Mouse (Mus musculus): Measurements from ENCODE around the gene Klhl29. TPM values are rescaled to one million over a fixed set of nuclear protein-coding genes. Genes with fewer than 3 reads are reported as not detected.
A peak's percentile ranks its signal among the peaks of the same experiment; 100 is the strongest.

Gene Klhl29
- polyA plus RNA-seq, 1 experiment from 2014 or later: 9.5 TPM

DNA sequence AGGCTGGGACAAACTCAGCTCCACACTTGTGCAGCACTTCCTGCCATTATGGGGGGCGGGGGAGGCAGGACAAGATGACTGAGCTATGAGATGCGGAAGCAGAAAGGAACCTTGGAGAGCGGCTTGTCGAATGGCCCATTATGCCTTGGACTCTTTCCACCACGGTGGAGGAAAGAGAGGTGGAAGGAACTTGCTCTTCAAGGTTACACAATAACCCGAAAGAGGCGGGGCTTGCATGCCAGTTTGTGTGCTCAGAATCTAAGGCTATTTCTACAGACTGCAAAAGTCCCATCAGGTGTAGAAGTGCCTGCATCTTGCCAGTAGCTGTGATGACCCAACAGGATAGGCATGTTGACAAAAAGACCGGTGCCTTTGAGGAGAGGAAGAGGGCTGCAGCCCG, 98.5 kb downstream of the Klhl29 start:
- no peaks in the 10 kb centered on the region for H3K27me3 ChIP-seq (ENCODE audit: control insufficient read depth, insufficient read depth, low read length)
- no peaks in the 10 kb centered on the region for H3K9me3 ChIP-seq (ENCODE audit: control insufficient read depth, low read length)
- peaks cover 23% of the 10 kb centered on the region for H3K4me1 ChIP-seq (ENCODE audit: control insufficient read depth, insufficient read depth, low read length)
- H3K4me2 ChIP-seq (ENCODE audit: low read length): no peak overlapping the region
- DNase-seq (no peak), ATAC-seq (ENCODE audit: low FRiP score, low TSS enrichment) (no peak)
- 90% methylated on average over 9 of the region's 9 CpGs for WGBS
- H3K36me3 ChIP-seq (ENCODE audit: control insufficient read depth, insufficient read depth, low read length): no peaks in the 10 kb centered on the region
- 0 out of 2 replicates have a peak overlapping the region, but pooled peaks have one; percentile 20 for H3K27ac ChIP-seq (replicated peaks; ENCODE audit: low read depth, low read length)
- H3K9ac ChIP-seq (replicated peaks; ENCODE audit: low read length): no peak overlapping the region
- H3K4me3 ChIP-seq (replicated peaks; ENCODE audit: low read depth, low read length): no peak overlapping the region

GRCm38 (mm10) chr12:5275507-5275936, 100.0 kb downstream of the Klhl29 start:
- Histone ChIP-seq H3K9me3 (ENCODE audit: control insufficient read depth, low read length) (no peaks in the 10 kb centered on the region), H3K27ac (replicated peaks; ENCODE audit: low read depth, low read length) (peak overlapping the region; percentile 49; the same call in 1 of the 2 replicates), H3K9ac (replicated peaks; ENCODE audit: low read length) (no peak overlapping the region), H3K4me3 (replicated peaks; ENCODE audit: low read depth, low read length) (no peak overlapping the region), H3K4me2 (ENCODE audit: low read length) (no peak overlapping the region), H3K4me1 (ENCODE audit: control insufficient read depth, insufficient read depth, low read length) (peaks cover 28% of the 10 kb centered on the region), H3K27me3 (ENCODE audit: control insufficient read depth, insufficient read depth, low read length) (no peaks in the 10 kb centered on the region), H3K36me3 (ENCODE audit: control insufficient read depth, insufficient read depth, low read length) (no peaks in the 10 kb centered on the region)
- 41% methylated on average over 6 of the region's 6 CpGs for WGBS
- DNase-seq: peak; percentile 80
- ATAC-seq (ENCODE audit: low FRiP score, low TSS enrichment): 0 out of 2 replicates have a peak, but pooled peaks have one; percentile 38

DNA sequence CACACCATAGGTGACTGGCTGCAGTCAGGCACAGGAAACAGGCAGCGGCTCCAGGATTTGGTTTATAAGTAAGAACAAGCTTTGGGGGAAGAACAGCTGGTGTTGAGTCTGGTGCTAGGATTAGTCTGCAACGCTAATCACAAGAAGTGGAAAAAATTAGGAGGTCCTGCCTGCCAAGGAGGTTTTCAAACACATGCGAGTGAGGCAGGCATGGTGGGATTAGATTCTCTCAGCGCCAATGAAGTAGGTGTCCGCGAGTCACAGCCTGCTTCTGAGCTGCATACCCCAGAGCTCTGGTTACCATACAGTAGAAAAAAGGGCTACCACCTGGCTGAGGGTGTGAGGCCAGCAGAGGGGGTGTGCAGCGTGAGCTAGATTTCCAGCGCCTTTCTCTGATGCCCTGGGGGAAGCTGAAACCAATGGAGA, 101.0 kb downstream of the Klhl29 start:
- H3K4me3 ChIP-seq (replicated peaks; ENCODE audit: low read depth, low read length): no peak overlapping the region
- H3K4me1 ChIP-seq (ENCODE audit: control insufficient read depth, insufficient read depth, low read length): peaks cover 28% of the 10 kb centered on the region
- DNase-seq (peak; percentile 48), ATAC-seq (ENCODE audit: low FRiP score, low TSS enrichment) (peak; percentile 66; the same call in 1 of the 2 replicates)
- no peaks in the 10 kb centered on the region for H3K36me3 ChIP-seq (ENCODE audit: control insufficient read depth, insufficient read depth, low read length)
- no peaks in the 10 kb centered on the region for H3K9me3 ChIP-seq (ENCODE audit: control insufficient read depth, low read length)
- H3K27ac ChIP-seq (replicated peaks; ENCODE audit: low read depth, low read length): peak overlapping the region; percentile 49
- no peak overlapping the region for H3K9ac ChIP-seq (replicated peaks; ENCODE audit: low read length)
- WGBS: 37% methylated on average over 8 of the region's 8 CpGs
- no peak overlapping the region for H3K4me2 ChIP-seq (ENCODE audit: low read length)
- no peaks in the 10 kb centered on the region for H3K27me3 ChIP-seq (ENCODE audit: control insufficient read depth, insufficient read depth, low read length)

DNA sequence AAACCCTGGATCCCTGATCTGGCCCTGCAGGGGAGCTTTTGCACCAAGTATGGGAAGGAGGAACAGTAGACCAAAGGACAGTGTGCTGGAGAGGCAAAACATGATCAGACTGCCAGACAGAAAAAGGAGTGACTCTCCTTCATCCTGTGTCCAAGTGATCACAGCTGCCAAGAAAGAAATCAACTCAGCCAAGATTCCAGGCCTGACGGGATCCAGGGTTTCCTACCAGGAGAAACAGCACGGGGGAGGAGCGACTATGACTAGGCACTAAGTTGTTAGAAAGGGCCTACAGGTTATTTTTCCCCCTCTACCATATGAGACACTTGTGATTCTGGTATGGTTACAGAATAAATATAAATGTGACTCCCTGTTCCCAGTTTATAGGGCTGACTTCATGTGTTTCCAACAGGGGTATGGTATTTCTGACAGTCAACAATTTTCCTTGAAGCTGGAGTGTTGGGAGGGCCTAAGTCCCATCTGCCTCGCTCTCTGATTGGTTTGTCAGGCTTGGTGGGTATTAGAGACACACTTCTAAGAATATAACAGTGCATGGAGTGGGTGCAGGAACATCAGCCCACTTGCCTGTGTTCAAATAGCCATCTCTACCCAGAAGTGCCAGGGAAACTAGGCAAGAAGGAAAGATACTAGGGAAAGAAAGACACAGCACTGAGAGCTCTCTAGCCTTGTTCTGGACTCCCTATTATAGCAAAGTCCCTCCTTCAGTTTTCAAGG, 102.0 kb downstream of the Klhl29 start:
- no peak overlapping the region for H3K4me2 ChIP-seq (ENCODE audit: low read length)
- no peak for DNase-seq
- H3K27me3 ChIP-seq (ENCODE audit: control insufficient read depth, insufficient read depth, low read length): no peaks in the 10 kb centered on the region
- no peak for ATAC-seq (ENCODE audit: low FRiP score, low TSS enrichment)
- H3K9ac ChIP-seq (replicated peaks; ENCODE audit: low read length): no peak overlapping the region
- H3K4me1 ChIP-seq (ENCODE audit: control insufficient read depth, insufficient read depth, low read length): peaks cover 39% of the 10 kb centered on the region
- H3K27ac ChIP-seq (replicated peaks; ENCODE audit: low read depth, low read length): no peak overlapping the region
- H3K9me3 ChIP-seq (ENCODE audit: control insufficient read depth, low read length): no peaks in the 10 kb centered on the region
- H3K36me3 ChIP-seq (ENCODE audit: control insufficient read depth, insufficient read depth, low read length): no peaks in the 10 kb centered on the region
- no peak overlapping the region for H3K4me3 ChIP-seq (replicated peaks; ENCODE audit: low read depth, low read length)
- WGBS: 94% methylated on average over 4 of the region's 4 CpGs

DNA sequence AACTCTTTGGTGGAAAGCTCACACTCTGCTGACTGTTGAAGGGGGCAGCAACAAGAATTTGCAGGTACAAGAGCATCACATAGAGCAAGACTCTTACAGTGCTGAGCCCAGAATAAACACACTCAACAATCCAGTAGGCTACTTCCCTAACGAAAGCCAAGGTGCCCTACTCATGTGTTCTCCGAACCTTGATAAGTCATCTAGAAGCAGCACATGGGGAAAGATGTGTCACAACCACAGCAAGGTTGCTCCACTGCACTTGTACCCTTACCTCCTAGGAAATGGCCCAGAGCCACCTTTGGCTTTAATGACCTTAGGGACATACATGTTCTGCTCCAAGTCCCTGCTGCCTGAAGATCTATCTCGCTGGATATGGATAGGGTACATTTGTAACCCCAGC, 105.0 kb downstream of the Klhl29 start:
- no peak for DNase-seq
- Histone ChIP-seq H3K4me2 (ENCODE audit: low read length) (no peak overlapping the region), H3K27ac (replicated peaks; ENCODE audit: low read depth, low read length) (no peak overlapping the region), H3K27me3 (ENCODE audit: control insufficient read depth, insufficient read depth, low read length) (no peaks in the 10 kb centered on the region), H3K4me3 (replicated peaks; ENCODE audit: low read depth, low read length) (no peak overlapping the region), H3K36me3 (ENCODE audit: control insufficient read depth, insufficient read depth, low read length) (no peaks in the 10 kb centered on the region), H3K4me1 (ENCODE audit: control insufficient read depth, insufficient read depth, low read length) (peaks cover 55% of the 10 kb centered on the region), H3K9me3 (ENCODE audit: control insufficient read depth, low read length) (no peaks in the 10 kb centered on the region), H3K9ac (replicated peaks; ENCODE audit: low read length) (no peak overlapping the region)
- WGBS: 92% methylated on average over 3 of the region's 3 CpGs
- no peak for ATAC-seq (ENCODE audit: low FRiP score, low TSS enrichment)

- H3K4me3 ChIP-seq (replicated peaks; ENCODE audit: low read depth, low read length): no peak overlapping the region
- peaks cover 49% of the 10 kb centered on the region for H3K4me1 ChIP-seq (ENCODE audit: control insufficient read depth, insufficient read depth, low read length)
- H3K36me3 ChIP-seq (ENCODE audit: control insufficient read depth, insufficient read depth, low read length): no peaks in the 10 kb centered on the region
- 70% methylated on average over 9 of the region's 9 CpGs for WGBS
- H3K9me3 ChIP-seq (ENCODE audit: control insufficient read depth, low read length): no peaks in the 10 kb centered on the region
- ATAC-seq (ENCODE audit: low FRiP score, low TSS enrichment) (no peak), DNase-seq (no peak)
- no peak overlapping the region for H3K27ac ChIP-seq (replicated peaks; ENCODE audit: low read depth, low read length)
- H3K9ac ChIP-seq (replicated peaks; ENCODE audit: low read length): no peak overlapping the region
- no peak overlapping the region for H3K4me2 ChIP-seq (ENCODE audit: low read length)
- no peaks in the 10 kb centered on the region for H3K27me3 ChIP-seq (ENCODE audit: control insufficient read depth, insufficient read depth, low read length)
Measured at GRCm38 (mm10) chr12:5269936-5270335, 105.5 kb downstream of the Klhl29 start.

DNA sequence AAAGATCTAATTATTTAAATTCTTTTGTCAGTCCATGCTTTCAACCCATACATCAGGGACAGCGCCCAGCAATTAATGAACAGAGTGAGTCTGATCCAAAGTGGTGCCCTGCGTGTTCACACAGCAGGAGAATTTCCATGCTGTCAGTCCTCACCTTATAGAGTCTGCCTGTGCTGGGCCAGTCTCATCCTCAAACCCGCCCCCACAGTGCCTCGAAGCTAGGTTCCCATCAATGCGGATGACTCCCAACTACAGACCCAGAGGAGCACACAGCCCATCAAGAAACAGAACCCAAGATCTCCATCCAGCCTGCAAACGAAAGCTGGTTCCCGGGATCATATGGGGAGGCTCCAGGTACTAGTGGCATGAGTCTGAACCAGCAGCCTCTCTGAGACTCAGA, 106.4 kb downstream of the Klhl29 start:
- WGBS: 65% methylated on average over 7 of the region's 7 CpGs
- peaks cover 41% of the 10 kb centered on the region for H3K4me1 ChIP-seq (ENCODE audit: control insufficient read depth, insufficient read depth, low read length)
- no peaks in the 10 kb centered on the region for H3K9me3 ChIP-seq (ENCODE audit: control insufficient read depth, low read length)
- ATAC-seq (ENCODE audit: low FRiP score, low TSS enrichment) (no peak), DNase-seq (no peak)
- no peak overlapping the region for H3K9ac ChIP-seq (replicated peaks; ENCODE audit: low read length)
- H3K27ac ChIP-seq (replicated peaks; ENCODE audit: low read depth, low read length): no peak overlapping the region
- no peak overlapping the region for H3K4me2 ChIP-seq (ENCODE audit: low read length)
- H3K36me3 ChIP-seq (ENCODE audit: control insufficient read depth, insufficient read depth, low read length): no peaks in the 10 kb centered on the region
- H3K27me3 ChIP-seq (ENCODE audit: control insufficient read depth, insufficient read depth, low read length): no peaks in the 10 kb centered on the region
- H3K4me3 ChIP-seq (replicated peaks; ENCODE audit: low read depth, low read length): no peak overlapping the region

- 11% methylated on average over 9 of the region's 9 CpGs for WGBS
- H3K9ac ChIP-seq (replicated peaks; ENCODE audit: low read length): peak overlapping the region; percentile 39; the same call in 1 of the 2 replicates
- H3K9me3 ChIP-seq (ENCODE audit: control insufficient read depth, low read length): no peaks in the 10 kb centered on the region
- no peak overlapping the region for H3K4me3 ChIP-seq (replicated peaks; ENCODE audit: low read depth, low read length)
- H3K27ac ChIP-seq (replicated peaks; ENCODE audit: low read depth, low read length): peak overlapping the region; percentile 79
- peaks cover 41% of the 10 kb centered on the region for H3K4me1 ChIP-seq (ENCODE audit: control insufficient read depth, insufficient read depth, low read length)
- H3K4me2 ChIP-seq (ENCODE audit: low read length): peak overlapping the region; percentile 25
- peak; percentile 71 for DNase-seq
- H3K27me3 ChIP-seq (ENCODE audit: control insufficient read depth, insufficient read depth, low read length): no peaks in the 10 kb centered on the region
- no peaks in the 10 kb centered on the region for H3K36me3 ChIP-seq (ENCODE audit: control insufficient read depth, insufficient read depth, low read length)
- ATAC-seq (ENCODE audit: low FRiP score, low TSS enrichment): peak; percentile 68
Measured at GRCm38 (mm10) chr12:5268188-5268612, 107.3 kb downstream of the Klhl29 start.

All from midbrain, embryonic 14.5 days (tissue).